Mouse (Mus musculus) CH12.LX (cell line): ENCODE results near the gene Syt8.
"Not testable (repeated sequence)": the region's sequence is repeated elsewhere in the genome, so short reads cannot be mapped to it uniquely, and the experiment has no call there.

ENCODE experiments used
- BHLHE40 ChIP-seq: IDR thresholded peaks from 2 replicates; pipeline ENCODE4 v1.6.1; 2011; ENCODE audit warnings: mild to moderate bottlenecking, low read depth, low read length, improper control_type of control experiment
- CHD1 ChIP-seq: IDR thresholded peaks from 2 replicates; pipeline ENCODE4 v1.6.1; 2012; ENCODE audit warnings: low read depth, low read length, improper control_type of control experiment, inconsistent platforms
- CTCF ChIP-seq, 2 experiments: IDR thresholded peaks in 1 of 2; conservative IDR thresholded peaks in 1 of 2; 2 replicates each; pipeline ENCODE4 v1.5.1; 2011 to 2012; ENCODE audit warnings: low read depth in 2 of 2, low read length in 2 of 2, improper control_type of control experiment in 1 of 2, inconsistent platforms in 1 of 2, mild to moderate bottlenecking in 1 of 2, moderate library complexity in 1 of 2
- EP300 ChIP-seq: IDR thresholded peaks from 2 replicates; pipeline ENCODE4 v1.6.1; 2011; ENCODE audit warnings: low read length, improper control_type of control experiment

- TF ChIP-seq CTCF (conservative IDR thresholded peaks at IDR 0.05 in 1 of 2, IDR thresholded peaks at IDR 0.05 in 1 of 2; ENCODE audit: low read depth in 2 of 2, low read length in 2 of 2); BHLHE40; CHD1; EP300: not testable (repeated sequence)
Observed at GRCm38 (mm10) chr7:142405134-142405533, 29.5 kb upstream of the Syt8 start.
